Comparison of ENCODE assay signal across 27 mouse cellular contexts in genomic region chr9:68827441-68827840, GRCm38 (mm10).
DNase-seq lines count a peak whose midpoint lies in the region; ATAC-seq and TF ChIP-seq lines count a peak whose summit lies in the region.
"Had no signal": no experiment of that assay in that cellular context is flagged by ENCODE, and none has a peak within 500 bp of the region (broad histone marks: within the 10 kb centered on the region; RNA-seq: fewer than 3 reads in every experiment).

No protein-coding gene starts in this region.

- no peaks in the 10 kb centered on the region for H3K9me3 ChIP-seq in heart, embryonic 10.5 days
- H3K9me3 ChIP-seq in liver, embryonic 11.5 days (ENCODE audit: control insufficient read depth, low read length): no peaks in the 10 kb centered on the region
- H3K9me3 ChIP-seq in hindbrain, embryonic 14.5 days (ENCODE audit: control insufficient read depth, low read length): no peaks in the 10 kb centered on the region
- H3K9me3 ChIP-seq: embryonic facial prominence, embryonic 13.5 days; forebrain, embryonic 15.5 days; heart, embryonic 13.5 days; lung, embryonic 15.5 days had no signal

- H3K36me3 ChIP-seq in heart, embryonic 10.5 days: no peaks in the 10 kb centered on the region
- H3K36me3 ChIP-seq in liver, adult 2 months (ENCODE audit: control insufficient read depth, insufficient read depth, low read length): no peaks in the 10 kb centered on the region
- no peaks in the 10 kb centered on the region for H3K36me3 ChIP-seq in liver, embryonic 11.5 days (ENCODE audit: control insufficient read depth, insufficient read depth, low read length)
- no peaks in the 10 kb centered on the region for H3K36me3 ChIP-seq in hindbrain, embryonic 14.5 days (replicated peaks; ENCODE audit: control insufficient read depth, insufficient read depth)
- H3K36me3 ChIP-seq: embryonic facial prominence, embryonic 13.5 days; forebrain, embryonic 15.5 days; heart, embryonic 13.5 days; lung, embryonic 15.5 days had no signal

- no peak for ATAC-seq in liver, embryonic 11.5 days (replicated peaks; ENCODE audit: low FRiP score)
- no peak for ATAC-seq in hindbrain, embryonic 14.5 days (ENCODE audit: low FRiP score)
- ATAC-seq: forebrain, embryonic 15.5 days; Patski had no signal

- no peak overlapping the region for H3K4me3 ChIP-seq in heart, embryonic 10.5 days
- H3K4me3 ChIP-seq in liver, adult 2 months (ENCODE audit: insufficient read depth, low read depth, low read length): no peak overlapping the region
- H3K4me3 ChIP-seq in liver, embryonic 11.5 days (ENCODE audit: low read depth, low read length): no peak overlapping the region
- H3K4me3 ChIP-seq in embryonic fibroblast, embryonic 13.5 days (ENCODE audit: insufficient read depth, low read length): no peak overlapping the region
- H3K4me3 ChIP-seq in hindbrain, embryonic 14.5 days (replicated peaks; ENCODE audit: low read length): no peak overlapping the region
- H3K4me3 ChIP-seq: embryonic facial prominence, embryonic 13.5 days; forebrain, embryonic 15.5 days; heart, embryonic 13.5 days; lung, embryonic 15.5 days had no signal

- TF ChIP-seq CTCF in liver, adult 2 months (IDR thresholded peaks at IDR 0.05; ENCODE audit: low read depth, low read length): no peak
- no peak for TF ChIP-seq CTCF in embryonic fibroblast, embryonic 13.5 days (IDR thresholded peaks at IDR 0.05; ENCODE audit: borderline replicate concordance, insufficient read depth, low read length)

- WGBS in heart, embryonic 10.5 days: 69% methylated on average over 3 of the region's 3 CpGs
- WGBS in liver, adult 2 months: 43% methylated on average over 3 of the region's 3 CpGs
- WGBS in liver, embryonic 11.5 days: 80% methylated on average over 3 of the region's 3 CpGs
- 83% methylated on average over 3 of the region's 3 CpGs for WGBS in hindbrain, embryonic 14.5 days

- H3K4me2 ChIP-seq in liver, embryonic 11.5 days: no peak overlapping the region
- no peak overlapping the region for H3K4me2 ChIP-seq in hindbrain, embryonic 14.5 days (replicated peaks)
- H3K4me2 ChIP-seq: embryonic facial prominence, embryonic 13.5 days; forebrain, embryonic 15.5 days; heart, embryonic 13.5 days; lung, embryonic 15.5 days; midbrain, embryonic 11.5 days had no signal

- H3K27ac ChIP-seq in heart, embryonic 10.5 days: no peak overlapping the region
- no peak overlapping the region for H3K27ac ChIP-seq in liver, adult 2 months (replicated peaks; ENCODE audit: insufficient read depth, low read depth, low read length)
- no peak overlapping the region for H3K27ac ChIP-seq in liver, embryonic 11.5 days (ENCODE audit: low read depth, low read length)
- peak overlapping the region; percentile 78 for H3K27ac ChIP-seq in embryonic fibroblast, embryonic 13.5 days (ENCODE audit: insufficient read depth, low read length)
- no peak overlapping the region for H3K27ac ChIP-seq in hindbrain, embryonic 14.5 days
- H3K27ac ChIP-seq: embryonic facial prominence, embryonic 13.5 days; forebrain, embryonic 15.5 days; heart, embryonic 13.5 days; lung, embryonic 15.5 days had no signal

- no peaks in the 10 kb centered on the region for H3K79me2 ChIP-seq in liver, adult 2 months (ENCODE audit: control insufficient read depth, insufficient read depth, low read length)

- no peaks in the 10 kb centered on the region for H3K27me3 ChIP-seq in heart, embryonic 10.5 days (ENCODE audit: insufficient read depth, poor library complexity, severe bottlenecking)
- no peaks in the 10 kb centered on the region for H3K27me3 ChIP-seq in liver, adult 2 months (ENCODE audit: control insufficient read depth, insufficient read depth, low read length)
- no peaks in the 10 kb centered on the region for H3K27me3 ChIP-seq in liver, embryonic 11.5 days (replicated peaks; ENCODE audit: control insufficient read depth, insufficient read depth, low read length)
- no peaks in the 10 kb centered on the region for H3K27me3 ChIP-seq in hindbrain, embryonic 14.5 days (ENCODE audit: control insufficient read depth, insufficient read depth, low read length)
- H3K27me3 ChIP-seq: embryonic facial prominence, embryonic 13.5 days; heart, embryonic 13.5 days; lung, embryonic 15.5 days had no signal

- peaks cover 7% of the 10 kb centered on the region for H3K4me1 ChIP-seq in heart, embryonic 10.5 days
- H3K4me1 ChIP-seq in liver, adult 2 months (ENCODE audit: control insufficient read depth, insufficient read depth, low read length): peaks cover 19% of the 10 kb centered on the region
- H3K4me1 ChIP-seq in liver, embryonic 11.5 days (replicated peaks; ENCODE audit: control insufficient read depth, insufficient read depth, low read length): no peaks in the 10 kb centered on the region
- peaks cover 5% of the 10 kb centered on the region; the same call in 1 of the 2 replicates for H3K4me1 ChIP-seq in embryonic fibroblast, embryonic 13.5 days (ENCODE audit: control insufficient read depth, insufficient read depth, low read length)
- H3K4me1 ChIP-seq in hindbrain, embryonic 14.5 days (replicated peaks; ENCODE audit: control insufficient read depth, insufficient read depth, low read length): no peaks in the 10 kb centered on the region
- H3K4me1 ChIP-seq: forebrain, embryonic 15.5 days; lung, embryonic 15.5 days had no signal

- no peak for TF ChIP-seq POLR2A in liver, adult 2 months (IDR thresholded peaks at IDR 0.05; ENCODE audit: extremely low read depth, insufficient read depth, low read length)
- TF ChIP-seq POLR2A in embryonic fibroblast, embryonic 13.5 days (IDR thresholded peaks at IDR 0.05; ENCODE audit: low read depth, low read length): no peak

- no peak overlapping the region for H3K9ac ChIP-seq in liver, adult 2 months (ENCODE audit: low read depth, low read length)
- no peak overlapping the region for H3K9ac ChIP-seq in liver, embryonic 11.5 days (ENCODE audit: low read depth, low read length)
- H3K9ac ChIP-seq in hindbrain, embryonic 14.5 days: no peak overlapping the region
- H3K9ac ChIP-seq: embryonic facial prominence, embryonic 13.5 days; forebrain, embryonic 15.5 days; heart, embryonic 13.5 days; lung, embryonic 15.5 days had no signal

- DNase-seq in heart, adult 8-10 months (ENCODE audit: low spot score): peak; percentile 30
- DNase-seq in heart, embryonic 10.5 days (ENCODE audit: low spot score): no peak
- peak; percentile 82 for DNase-seq in liver, adult 2 months (ENCODE audit: extremely low read depth, low read depth, low spot score)
- DNase-seq in liver, embryonic 11.5 days (ENCODE audit: low spot score): no peak
- peak; percentile 6 for DNase-seq in 3T3-L1 (ENCODE audit: low read depth, low spot score)
- no peak for DNase-seq in cerebellum, adult 9-10 months
- no peak for DNase-seq in hindbrain, embryonic 14.5 days (ENCODE audit: low spot score)
- DNase-seq: adrenal gland, adult 2 months; cerebellum, adult 18-20 months; cerebellum, postnatal 25 days; gastrocnemius, postnatal 14 days; heart, adult 11 months; heart, postnatal 14 days; kidney, adult 8-10 months; kidney, postnatal 4 days; liver; right cerebral cortex, postnatal 14 days; spleen, adult 18-20 months; thymus, adult 2 months; thymus, postnatal 4 days had no signal

Comparison
In these comparisons a context has a peak if more than half of its experiments do, and no peak if none do; other contexts are left out.
1. DNase-seq: peak in heart, adult 8-10 months (single experiment), liver, adult 2 months (single experiment) and 3T3-L1 (single experiment); none in heart, embryonic 10.5 days (single experiment), liver, embryonic 11.5 days (single experiment), cerebellum, adult 9-10 months (single experiment) and hindbrain, embryonic 14.5 days (single experiment).